Mouse (Mus musculus) heart, adult 2 months (tissue): ENCODE data around the gene Umps. TPM values are rescaled to one million over a fixed set of nuclear protein-coding genes. Genes with fewer than 3 reads are reported as not detected.

ENCODE experiments used
- DNase-seq, 2 experiments: peaks; one replicate each; pipeline ENCODE4 v3.0.0; 2021
- H3K27ac ChIP-seq: fragments of 200-600 bp; 2 replicates; pipeline ENCODE4 v1.8.1; 2022
- H3K27me3 ChIP-seq: fragments of 200-500 bp; 2 replicates; pipeline ENCODE4 v1.6.1; 2012; ENCODE audit warnings: mild to moderate bottlenecking, low read length, inconsistent platforms, mixed read lengths; ENCODE audit not compliant: control insufficient read depth, insufficient read depth
- H3K36me3 ChIP-seq: fragments of 200-500 bp; 2 replicates; pipeline ENCODE4 v1.6.1; 2012; ENCODE audit warnings: low read length, inconsistent platforms; ENCODE audit not compliant: control insufficient read depth, insufficient read depth
- H3K4me1 ChIP-seq: fragments of 200-500 bp; 2 replicates; pipeline ENCODE4 v1.6.1; 2011; ENCODE audit warnings: low read length; ENCODE audit not compliant: control insufficient read depth, insufficient read depth
- H3K4me3 ChIP-seq: fragments of 200-600 bp; 2 replicates; pipeline ENCODE4 v1.8.1; 2022
- H3K79me2 ChIP-seq: fragments of 200-500 bp; replicated peaks from 2 replicates; pipeline ENCODE4 v1.6.1; 2012; ENCODE audit warnings: mild to moderate bottlenecking, inconsistent platforms, low read length, moderate library complexity, mixed read lengths; ENCODE audit not compliant: control insufficient read depth, insufficient read depth
- H3K9ac ChIP-seq: fragments of 200-500 bp; 2 replicates; pipeline ENCODE4 v1.6.1; 2012; ENCODE audit warnings: low read depth, mild to moderate bottlenecking, control low read depth, inconsistent platforms, low read length, mixed read lengths
- CTCF ChIP-seq: fragments of 200-600 bp; IDR thresholded peaks from 2 replicates; pipeline ENCODE4 v1.8.1; 2022; ENCODE audit warnings: antibody characterized with exemption, mild to moderate bottlenecking, moderate library complexity
- EP300 ChIP-seq: fragments of 200-500 bp; IDR thresholded peaks from 2 replicates; pipeline ENCODE4 v1.6.1; 2011; ENCODE audit warnings: low read depth, low read length, control low read depth; ENCODE audit not compliant: insufficient read depth
- POLR2A ChIP-seq: fragments of 200-500 bp; IDR thresholded peaks from 2 replicates; pipeline ENCODE4 v1.6.1; 2011; ENCODE audit warnings: mild to moderate bottlenecking, low read depth, low read length, control low read depth; ENCODE audit not compliant: insufficient read depth
- WGBS: fragments of 180-500 bp; shearing (Covaris S2); methylation state at CpG from one replicate; pipeline ENCODE4 v1.1.7; 2018; 5-methylcytosine and 5-hydroxymethylcytosine counted together
- intact Hi-C: fragments of 180-260 bp; cut with DNase I; formaldehyde crosslinking; loops from one replicate; pipeline ENCODE4 v1.15.1; 2025
- polyA plus RNA-seq: library from polyadenylated mRNA; depleted of rRNA; stranded (reverse); fragments of >200 nt; gene quantifications from 2 replicates; pipeline ENCODE4 v1.2.3, GENCODE M21; 2012
- total RNA-seq, 2 experiments: library from RNA; stranded (reverse); gene quantifications; 2 replicates each; pipeline ENCODE4 v1.2.3; 2021

Umps gene
- total and polyA plus RNA-seq, 3 experiments, result 3.8 to 8.4 (median 7.9) TPM

- no peaks in the 10 kb centered on the region for H3K27me3 ChIP-seq
- no peaks in the 10 kb centered on the region; the same call in 1 of the 2 replicates for H3K4me1 ChIP-seq
- TF ChIP-seq EP300 (no peak), CTCF (no peak), POLR2A (no peak)
- H3K36me3 ChIP-seq, result peaks cover 3% of the 10 kb centered on the region
- intact Hi-C loops, result loop anchor here (5.0 kb wide), 1 partner anchor 34 kb away; no protein-coding TSS in a partner anchor
- H3K4me3 ChIP-seq, result no peak overlapping the region
- WGBS, result 84% methylated on average over 4 of the region's 4 CpGs
- no peak overlapping the region for H3K9ac ChIP-seq
- no peak overlapping the region for H3K27ac ChIP-seq
- DNase-seq, result no peak
- no peaks in the 10 kb centered on the region; the same call in 1 of the 2 replicates for H3K79me2 ChIP-seq
Observed at GRCm38 (mm10) chr16:33953008-33953407, 13.8 kb downstream of the Umps start.

- H3K4me3 ChIP-seq, result no peak overlapping the region
- WGBS, result 15% methylated on average over 4 of the region's 4 CpGs
- peak; percentile 98 for TF ChIP-seq EP300
- no peak for TF ChIP-seq POLR2A
- peak; percentile 96 for TF ChIP-seq CTCF
- H3K27ac ChIP-seq, result no peak overlapping the region
- no peak overlapping the region for H3K9ac ChIP-seq
- H3K4me1 ChIP-seq, result peaks cover 1% of the 10 kb centered on the region
- H3K36me3 ChIP-seq, result peaks cover 3% of the 10 kb centered on the region
- no peaks in the 10 kb centered on the region for H3K27me3 ChIP-seq
- peak; percentile 85 to 86 for DNase-seq
- intact Hi-C loops, result loop anchor here (1.0 to 5.0 kb wide), 3 partner anchors 28 to 131 kb away; no protein-coding TSS in a partner anchor
- no peaks in the 10 kb centered on the region; the same call in 1 of the 2 replicates for H3K79me2 ChIP-seq
Observed at GRCm38 (mm10) chr16:33950830-33951229, 16.0 kb downstream of the Umps start.

GRCm38 (mm10) chr16:33950386-33950785 lies 16.5 kb downstream of the Umps start:
- 81% methylated on average over 6 of the region's 6 CpGs for WGBS
- Histone ChIP-seq H3K36me3 (peaks cover 3% of the 10 kb centered on the region), H3K27me3 (no peaks in the 10 kb centered on the region), H3K4me1 (peaks cover 2% of the 10 kb centered on the region), H3K4me3 (no peak overlapping the region), H3K9ac (no peak overlapping the region), H3K79me2 (no peaks in the 10 kb centered on the region; the same call in 1 of the 2 replicates), H3K27ac (no peak overlapping the region)
- no peak for DNase-seq
- intact Hi-C loops, result loop anchor here (2.0 to 5.0 kb wide), 2 partner anchors 28 to 37 kb away; no protein-coding TSS in a partner anchor
- no peak for TF ChIP-seq POLR2A
- TF ChIP-seq EP300, result no peak
- TF ChIP-seq CTCF, result peak; percentile 40

GRCm38 (mm10) chr16:33947664-33948571 lies 18.9 kb downstream of the Umps start:
- TF ChIP-seq POLR2A, result no peak
- no peak for TF ChIP-seq CTCF
- TF ChIP-seq EP300, result no peak
- 86% methylated on average over 17 of the region's 17 CpGs for WGBS
- no peak overlapping the region for H3K9ac ChIP-seq
- DNase-seq, result no peak
- peaks cover 2% of the 10 kb centered on the region for H3K4me1 ChIP-seq
- H3K4me3 ChIP-seq, result no peak overlapping the region
- no peaks in the 10 kb centered on the region; the same call in 1 of the 2 replicates for H3K79me2 ChIP-seq
- H3K27me3 ChIP-seq, result no peaks in the 10 kb centered on the region
- intact Hi-C loops, result loop anchor here (10.0 kb wide), 1 partner anchor 363 kb away; no protein-coding TSS in a partner anchor
- H3K27ac ChIP-seq, result no peak overlapping the region
- peaks cover 3% of the 10 kb centered on the region for H3K36me3 ChIP-seq

GRCm38 (mm10) chr16:33946021-33946420 lies 20.8 kb downstream of the Umps start:
- Histone ChIP-seq H3K4me3 (no peak overlapping the region), H3K79me2 (no peaks in the 10 kb centered on the region; the same call in 1 of the 2 replicates), H3K36me3 (peaks cover 1% of the 10 kb centered on the region), H3K27me3 (no peaks in the 10 kb centered on the region), H3K9ac (no peak overlapping the region), H3K4me1 (peaks cover 17% of the 10 kb centered on the region), H3K27ac (no peak overlapping the region)
- no peak for DNase-seq
- intact Hi-C loops, result loop anchor here (10.0 kb wide), 1 partner anchor 361 kb away; no protein-coding TSS in a partner anchor
- 54% methylated on average over 7 of the region's 7 CpGs for WGBS
- TF ChIP-seq EP300, result no peak
- TF ChIP-seq CTCF, result no peak
- TF ChIP-seq POLR2A, result no peak
